Mouse (Mus musculus) heart, embryonic 14.5 days (tissue): ENCODE measurements at regions not wholly inside any gene's neighbourhood (a gene's known extent, or its start where the extent isn't known, plus 50 kb on each side); places are given as distances from the start of the nearest gene placed in this dataset.

ENCODE experiments used
- ATAC-seq: fragments of 200-750 bp; cut with Nextera tagmentation; 2 replicates; pipeline ENCODE4 v1.8.0; 2017; ENCODE audit warnings: low read depth, moderate TSS enrichment; ENCODE audit not compliant: insufficient number of reproducible peaks, insufficient read depth, low FRiP score
- H3K27ac ChIP-seq, 2 experiments: fragments of 200-500 bp in 1 of 2; fragments of 300-500 bp in 1 of 2; sonication (generic) in 1 of 2; replicated peaks in 1 of 2; 2 replicates each; pipeline ENCODE4 v1.5.1; 2012 to 2014; ENCODE audit warnings: low read depth in 2 of 2, low read length in 2 of 2, control low read depth in 1 of 2, mild to moderate bottlenecking in 1 of 2, mixed read lengths in 1 of 2; ENCODE audit not compliant: control insufficient read depth in 1 of 2, insufficient read depth in 1 of 2
- H3K27me3 ChIP-seq: fragments of 300-500 bp; sonication (generic); 2 replicates; pipeline ENCODE4 v1.6.1; 2014; ENCODE audit warnings: mild to moderate bottlenecking, low read length, control low read depth; ENCODE audit not compliant: control insufficient read depth, insufficient read depth
- H3K36me3 ChIP-seq: fragments of 300-500 bp; sonication (generic); 2 replicates; pipeline ENCODE4 v1.6.1; 2014; ENCODE audit warnings: mild to moderate bottlenecking, control low read depth, low read length, mixed read lengths; ENCODE audit not compliant: control insufficient read depth, insufficient read depth
- H3K4me1 ChIP-seq, 2 experiments: fragments of 200-500 bp in 1 of 2; fragments of 300-500 bp in 1 of 2; sonication (generic) in 1 of 2; 2 replicates each; pipeline ENCODE4 v1.6.1; 2012 to 2014; ENCODE audit warnings: low read length in 2 of 2, control low read depth in 1 of 2, mixed read lengths in 1 of 2; ENCODE audit not compliant: control insufficient read depth in 2 of 2, insufficient read depth in 2 of 2
- H3K4me2 ChIP-seq: fragments of 300-500 bp; sonication (generic); 2 replicates; pipeline ENCODE4 v1.6.1; 2014; ENCODE audit warnings: mild to moderate bottlenecking, low read length
- H3K4me3 ChIP-seq, 2 experiments: fragments of 200-500 bp in 1 of 2; fragments of 300-500 bp in 1 of 2; sonication (generic) in 1 of 2; 2 replicates each; pipeline ENCODE4 v1.5.1; 2012 to 2014; ENCODE audit warnings: low read length in 2 of 2, mild to moderate bottlenecking in 2 of 2, control low read depth in 1 of 2, low read depth in 1 of 2, moderate library complexity in 1 of 2; ENCODE audit not compliant: control insufficient read depth in 1 of 2, insufficient read depth in 1 of 2
- H3K9ac ChIP-seq: fragments of 300-500 bp; sonication (generic); 2 replicates; pipeline ENCODE4 v1.6.1; 2014; ENCODE audit warnings: mild to moderate bottlenecking, low read length
- H3K9me3 ChIP-seq: fragments of 300-500 bp; sonication (generic); 2 replicates; pipeline ENCODE4 v1.6.1; 2016; ENCODE audit warnings: low read length, control low read depth; ENCODE audit not compliant: control insufficient read depth
- WGBS: fragments of 180-500 bp; shearing (Covaris S2); extraction: QIAGEN DNeasy Blood & Tissue Kit; methylation state at CpG from one replicate; pipeline ENCODE4 v1.1.7; 2014; 5-methylcytosine and 5-hydroxymethylcytosine counted together

DNA sequence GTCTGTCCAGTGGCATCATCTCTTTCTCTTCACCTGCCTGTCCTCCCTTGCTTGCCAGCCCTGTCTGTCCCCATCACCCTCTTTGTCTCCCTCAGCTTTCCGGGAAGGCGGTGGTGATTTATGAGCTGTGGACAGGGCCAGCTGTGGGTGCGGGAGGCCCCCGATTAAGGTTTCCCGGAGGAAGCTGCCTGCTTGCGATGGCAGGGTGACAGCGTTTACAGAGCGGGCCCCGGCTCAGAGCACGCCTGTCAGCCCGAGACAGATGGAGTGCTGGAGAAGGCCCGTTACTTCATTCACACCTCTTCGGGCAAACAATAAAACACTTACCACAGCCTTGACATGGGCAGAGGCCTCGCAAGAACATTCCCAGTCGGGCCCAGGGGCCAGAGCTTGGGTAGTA is 79.6 kb upstream of the Zbtb40 start:
- WGBS, result 13% methylated on average over 15 of the region's 15 CpGs
- Histone ChIP-seq H3K4me2 (no peak overlapping the region), H3K9me3 (no peaks in the 10 kb centered on the region), H3K4me3 (no peak overlapping the region), H3K4me1 (peaks cover under 1 to 4% of the 10 kb centered on the region in 2 experiments; a peak in 2 of 4 replicates), H3K9ac (no peak overlapping the region), H3K27ac (no peak overlapping the region), H3K36me3 (no peaks in the 10 kb centered on the region), H3K27me3 (peaks cover 25% of the 10 kb centered on the region)
- ATAC-seq, result no peak

GRCm38 (mm10) chr4:137121684-137122083 is 73.1 kb upstream of the Zbtb40 start:
- 45% methylated on average over 10 of the region's 10 CpGs for WGBS
- peaks cover 15% of the 10 kb centered on the region for H3K27me3 ChIP-seq

DNA sequence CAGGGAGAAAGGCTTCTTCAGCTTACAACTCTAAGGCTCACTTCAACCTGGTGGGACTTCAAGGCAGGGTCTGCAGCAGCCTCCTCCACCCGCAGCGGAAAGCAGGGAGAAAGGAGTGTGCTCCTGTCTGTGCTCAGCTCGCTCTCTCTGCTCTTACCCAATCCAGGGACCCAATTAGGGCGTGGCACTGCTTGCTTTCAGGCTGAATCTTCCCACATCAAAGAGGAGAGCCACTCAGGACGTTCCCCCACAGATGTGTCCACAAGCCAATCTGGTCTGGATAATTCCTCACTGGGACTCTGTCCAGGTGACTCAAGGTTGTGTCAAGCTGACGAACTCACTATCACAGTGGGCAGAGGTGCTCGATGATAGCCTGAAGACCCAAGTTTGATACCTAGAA is 72.0 kb upstream of the Zbtb40 start:
- peaks cover 15% of the 10 kb centered on the region for H3K27me3 ChIP-seq
- 58% methylated on average over 7 of the region's 7 CpGs for WGBS

More at GRCm38 (mm10) chr4:137121684-137122083, 73.1 kb upstream of the Zbtb40 start:
- Histone ChIP-seq H3K4me3 (no peak overlapping the region), H3K4me1 (peaks cover 0 to 6% of the 10 kb centered on the region in 2 experiments; a peak in 2 of 4 replicates), H3K9ac (no peak overlapping the region), H3K9me3 (no peaks in the 10 kb centered on the region), H3K36me3 (no peaks in the 10 kb centered on the region), H3K27ac (no peak overlapping the region), H3K4me2 (no peak overlapping the region)
- ATAC-seq, result no peak

DNA sequence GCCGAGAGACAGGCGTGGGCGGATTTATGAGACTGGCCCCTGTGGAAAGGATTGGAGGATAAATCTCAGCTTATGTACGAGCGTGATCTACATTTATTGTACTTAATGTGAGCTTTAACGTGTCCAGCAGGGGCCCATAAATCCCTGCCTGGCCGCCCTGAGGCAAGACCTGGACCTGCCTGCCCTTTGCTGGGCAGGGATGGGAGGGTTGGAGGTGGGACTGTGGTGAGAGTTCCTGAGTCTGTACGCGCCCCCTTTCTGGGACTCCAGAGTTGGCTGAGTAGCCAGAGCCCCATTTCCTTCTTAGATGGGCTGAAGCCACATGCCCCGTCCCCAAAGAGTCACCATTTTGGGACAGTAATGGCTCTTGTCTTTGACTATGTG is 69.7 kb upstream of the Zbtb40 start:
- Histone ChIP-seq H3K4me2 (peak overlapping the region; percentile 67), H3K27me3 (peaks cover 9% of the 10 kb centered on the region), H3K4me1 (peaks cover 0 to 6% of the 10 kb centered on the region in 2 experiments; a peak in 2 of 4 replicates), H3K9ac (peak overlapping the region; percentile 25; the same call in 1 of the 2 replicates), H3K36me3 (no peaks in the 10 kb centered on the region), H3K9me3 (no peaks in the 10 kb centered on the region), H3K27ac (no peak overlapping the region), H3K4me3 (peak overlapping the region in 1 of 2 experiments; percentile 27; a peak in 2 of 4 replicates)
- no peak for ATAC-seq
- WGBS, result 22% methylated on average over 10 of the region's 10 CpGs

More for the DNA sequence above, 72.0 kb upstream of the Zbtb40 start:
- H3K36me3 ChIP-seq, result no peaks in the 10 kb centered on the region
- no peak overlapping the region for H3K9ac ChIP-seq
- no peak overlapping the region for H3K4me2 ChIP-seq
- peaks cover 0 to 6% of the 10 kb centered on the region in 2 experiments; a peak in 2 of 4 replicates for H3K4me1 ChIP-seq
- no peak overlapping the region for H3K27ac ChIP-seq
- no peak for ATAC-seq
- no peaks in the 10 kb centered on the region for H3K9me3 ChIP-seq
- no peak overlapping the region for H3K4me3 ChIP-seq

DNA sequence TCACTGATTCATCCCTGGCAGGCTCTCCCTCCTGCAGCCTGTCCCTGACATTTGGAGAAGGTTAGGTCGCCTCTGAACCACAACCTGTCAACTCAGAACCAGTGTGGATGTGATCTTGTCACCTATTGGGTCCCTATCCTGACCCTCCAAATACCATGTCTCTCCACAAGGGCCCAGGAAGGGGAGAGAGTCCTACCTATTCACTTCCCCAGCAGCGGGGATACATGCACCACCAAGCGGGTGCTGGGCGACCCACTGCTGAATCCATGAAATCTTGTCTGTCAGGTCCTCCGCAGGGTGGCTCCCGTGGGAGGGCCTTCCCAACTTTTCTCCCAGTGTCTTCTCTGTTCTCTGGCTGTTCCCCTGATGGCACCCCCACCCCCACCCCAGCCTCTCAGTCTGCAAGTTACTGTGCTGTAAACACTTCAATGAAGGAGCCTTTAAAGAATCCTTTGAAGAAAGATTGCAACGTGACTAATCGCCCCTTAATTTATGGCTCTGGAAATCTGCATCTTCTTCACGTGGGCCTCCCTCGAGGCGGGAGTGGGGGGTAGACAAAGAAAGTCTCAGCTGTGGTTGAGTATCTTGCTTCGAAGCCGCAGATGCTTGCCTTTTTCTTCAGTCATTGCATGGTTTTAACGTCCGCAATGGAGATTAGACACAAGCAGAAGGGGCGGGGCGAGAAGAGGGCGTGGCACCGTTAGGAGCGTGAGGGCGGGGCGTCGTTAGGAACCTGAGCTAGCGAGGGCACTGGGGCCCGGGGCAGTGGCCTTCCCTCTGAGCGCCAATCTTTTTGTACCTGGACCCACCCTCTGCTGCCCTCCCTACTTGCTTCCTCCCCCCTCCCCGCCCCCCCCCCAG is 69.1 kb upstream of the Zbtb40 start:
- peak overlapping the region; percentile 14 to 27; a peak in 2 of 4 replicates for H3K4me3 ChIP-seq
- H3K4me1 ChIP-seq, result peaks cover 0 to 6% of the 10 kb centered on the region in 2 experiments; a peak in 2 of 4 replicates
- peaks cover 9% of the 10 kb centered on the region for H3K27me3 ChIP-seq
- ATAC-seq, result no peak
- WGBS, result 1% methylated on average over 25 of the region's 27 CpGs
- H3K36me3 ChIP-seq, result no peaks in the 10 kb centered on the region
- H3K9me3 ChIP-seq, result no peaks in the 10 kb centered on the region
- peak overlapping the region; percentile 25 for H3K9ac ChIP-seq
- H3K27ac ChIP-seq, result no peak overlapping the region
- H3K4me2 ChIP-seq, result peak overlapping the region; percentile 67

DNA sequence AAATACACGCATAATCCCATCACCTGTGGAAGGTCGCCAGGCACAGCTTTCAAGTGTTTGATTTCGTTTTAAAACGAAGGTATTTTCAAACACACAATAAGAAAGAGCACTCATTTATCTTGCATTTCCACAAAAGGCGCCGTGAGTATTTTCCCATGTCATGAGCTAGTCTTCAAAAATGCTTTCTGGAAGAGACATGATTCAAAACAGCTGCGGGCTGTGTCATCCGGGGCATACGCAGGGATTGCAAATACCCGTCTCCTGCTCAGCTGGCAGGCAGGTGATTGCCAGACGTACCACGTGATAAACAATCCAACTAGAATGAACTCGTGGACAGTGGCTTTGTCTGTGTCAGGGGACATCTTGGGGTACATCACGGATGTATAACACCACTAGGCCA is 66.5 kb upstream of the Zbtb40 start:
- peaks cover 0 to 6% of the 10 kb centered on the region in 2 experiments; a peak in 2 of 4 replicates for H3K4me1 ChIP-seq
- no peak overlapping the region for H3K9ac ChIP-seq
- no peaks in the 10 kb centered on the region for H3K36me3 ChIP-seq
- H3K27me3 ChIP-seq, result peaks cover 9% of the 10 kb centered on the region
- no peak overlapping the region for H3K4me2 ChIP-seq
- H3K9me3 ChIP-seq, result no peaks in the 10 kb centered on the region
- no peak overlapping the region for H3K4me3 ChIP-seq
- H3K27ac ChIP-seq, result no peak overlapping the region
- no peak for ATAC-seq
- 89% methylated on average over 14 of the region's 14 CpGs for WGBS

DNA sequence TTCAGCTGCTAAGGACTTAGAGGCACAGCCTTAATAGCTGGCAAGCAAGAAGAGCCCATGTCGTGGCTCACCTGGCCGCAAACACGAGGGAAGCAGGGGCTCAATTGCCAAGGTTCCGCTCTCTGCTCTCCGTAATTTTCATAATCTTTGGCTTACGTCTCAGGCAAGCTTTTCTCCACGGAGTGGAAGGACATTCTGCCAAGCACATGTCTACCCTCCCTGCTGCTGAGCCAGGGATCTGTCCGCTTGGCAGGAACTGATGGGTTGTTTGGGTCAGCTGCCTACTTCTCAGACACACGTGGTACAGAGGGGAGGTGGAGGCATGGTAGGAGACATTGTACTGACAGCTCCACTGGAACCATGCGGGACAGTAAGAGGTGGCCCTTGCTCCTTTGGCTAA is 61.7 kb upstream of the Zbtb40 start:
- no peak for ATAC-seq
- H3K27ac ChIP-seq, result no peak overlapping the region
- H3K4me1 ChIP-seq, result no peaks in the 10 kb centered on the region
- H3K27me3 ChIP-seq, result no peaks in the 10 kb centered on the region; the same call in 1 of the 2 replicates
- H3K4me2 ChIP-seq, result no peak overlapping the region
- H3K36me3 ChIP-seq, result no peaks in the 10 kb centered on the region
- H3K9ac ChIP-seq, result no peak overlapping the region
- 77% methylated on average over 10 of the region's 10 CpGs for WGBS
- no peak overlapping the region for H3K4me3 ChIP-seq
- H3K9me3 ChIP-seq, result no peaks in the 10 kb centered on the region
